Mouse (Mus musculus) B cell, adult 2 months (primary cell): Measurements from ENCODE around the gene Sgms1.

Experiments
- DNase-seq, 2 experiments: peaks; one replicate each; pipeline ENCODE4 v3.0.0; 2022

Sgms1 gene

DNA sequence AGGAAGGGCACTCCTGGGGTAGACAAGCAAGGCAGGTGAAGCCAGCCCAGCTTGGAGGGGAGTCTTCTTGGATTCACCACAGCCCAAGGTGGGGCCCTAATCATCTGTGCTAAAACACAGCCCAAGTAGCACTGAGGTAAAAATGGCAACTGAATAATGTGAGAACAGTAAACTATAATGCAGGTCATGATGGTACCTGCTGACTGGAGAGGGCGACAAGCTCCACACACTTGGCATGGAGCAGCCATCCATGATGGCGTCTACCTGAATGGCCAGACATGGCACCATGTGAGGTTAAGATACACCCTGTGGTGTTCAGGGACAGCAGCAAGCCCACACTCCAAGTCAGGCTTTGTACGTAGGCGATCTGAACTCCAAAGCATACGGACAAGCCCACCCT is 190.4 kb downstream of the Sgms1 start:
- no peak for DNase-seq

DNA sequence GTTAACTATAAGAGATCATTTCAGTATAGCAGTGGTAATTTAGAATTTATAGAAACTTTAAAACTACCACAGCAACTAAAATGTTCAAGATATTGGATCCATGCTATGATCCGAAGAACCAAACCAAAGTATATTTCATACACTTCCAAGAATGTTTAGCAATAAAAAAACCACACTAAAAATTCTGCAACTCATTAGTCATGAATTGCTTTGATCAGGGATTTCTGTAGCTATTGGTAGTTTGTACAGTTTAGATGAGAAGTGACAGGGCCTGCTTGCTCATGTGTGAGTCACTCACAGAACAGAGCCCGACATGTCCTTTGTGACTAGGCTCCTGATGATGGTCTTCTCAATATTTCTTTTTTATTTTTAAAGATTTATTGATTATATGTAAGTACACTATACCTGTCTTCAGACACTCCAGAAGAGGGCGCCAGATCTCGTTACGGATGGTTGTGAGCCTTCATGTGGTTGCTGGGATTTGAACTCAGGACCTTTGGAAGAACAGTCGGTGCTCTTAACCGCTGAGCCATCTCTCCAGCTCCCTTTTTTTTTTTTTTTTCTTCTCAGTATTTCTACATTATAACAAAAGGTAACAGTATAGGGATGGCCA is 190.9 kb downstream of the Sgms1 start:
- no peak for DNase-seq

- DNase-seq: no peak
These were observed 192.3 kb downstream of the Sgms1 start for GRCm38 (mm10) chr19:32196976-32197819.

GRCm38 (mm10) chr19:32196222-32196621 is 193.3 kb downstream of the Sgms1 start:
- no peak for DNase-seq

GRCm38 (mm10) chr19:32194863-32195262 is 194.7 kb downstream of the Sgms1 start:
- no peak for DNase-seq

DNA sequence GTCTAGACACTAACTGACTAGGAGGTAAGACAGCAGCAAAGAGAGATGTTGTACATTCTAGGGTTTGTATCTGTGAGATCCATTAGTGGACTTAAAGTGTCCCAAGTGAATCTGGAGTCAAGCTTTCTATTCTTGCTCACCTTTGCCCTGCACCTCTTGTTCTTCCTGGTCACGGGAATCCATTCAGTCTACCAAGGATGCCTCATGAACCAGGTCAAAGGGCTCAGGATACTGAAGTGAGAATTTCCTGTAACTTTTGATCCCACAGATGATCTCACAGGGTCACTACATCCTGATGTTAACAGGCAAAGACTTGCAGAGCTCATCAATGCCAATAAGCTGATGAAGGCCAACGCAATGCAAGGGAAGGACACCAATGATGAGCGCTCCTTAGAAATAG is 195.4 kb downstream of the Sgms1 start:
- DNase-seq: no peak

- no peak for DNase-seq
These were observed 197.9 kb downstream of the Sgms1 start for GRCm38 (mm10) chr19:32191596-32191995.

DNA sequence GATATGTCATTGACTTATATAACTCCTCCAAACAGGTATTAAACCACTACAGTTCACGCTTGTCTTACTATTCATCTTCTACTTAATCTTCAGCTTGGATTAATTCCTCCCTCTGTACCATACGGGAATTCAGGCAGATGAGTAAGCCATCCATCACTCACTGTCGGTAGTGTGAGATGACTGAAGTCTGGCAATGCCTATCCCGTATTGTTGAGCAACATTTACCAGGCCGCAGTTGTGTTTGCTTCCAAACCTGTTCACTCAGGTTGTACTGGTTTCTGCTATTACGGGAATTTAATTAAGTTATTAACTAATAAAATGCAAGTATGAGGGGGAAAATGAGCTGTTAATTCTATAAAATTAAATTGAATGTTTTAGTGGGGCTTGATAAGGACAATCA is 199.6 kb downstream of the Sgms1 start:
- DNase-seq: no peak

GRCm38 (mm10) chr19:32189036-32189436 is 200.5 kb downstream of the Sgms1 start:
- DNase-seq: no peak

GRCm38 (mm10) chr19:32186594-32187092 is 202.9 kb downstream of the Sgms1 start:
- peak; percentile 73 to 75 for DNase-seq

- peak; percentile 57 to 69 for DNase-seq
These were observed 206.5 kb downstream of the Sgms1 start for GRCm38 (mm10) chr19:32183005-32183404.

DNA sequence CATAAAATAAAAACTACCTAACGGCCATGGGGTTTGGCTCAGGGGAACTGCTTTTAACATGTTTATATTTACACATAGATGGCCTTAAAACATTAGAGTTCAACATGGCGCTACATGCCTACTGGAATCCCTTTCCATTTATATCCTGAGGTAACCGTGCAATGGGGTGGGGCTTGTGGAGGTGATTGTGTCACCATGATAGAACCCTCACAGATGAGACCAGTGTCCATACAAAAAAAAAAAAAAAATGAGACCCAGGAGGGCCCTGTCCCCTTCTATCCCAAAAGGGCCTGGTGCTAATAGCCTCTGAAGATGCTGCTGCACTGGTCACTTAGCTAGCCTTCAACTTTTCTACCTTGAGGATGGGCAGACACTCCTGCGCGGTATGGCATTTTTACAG is 207.0 kb downstream of the Sgms1 start:
- DNase-seq: no peak

DNA sequence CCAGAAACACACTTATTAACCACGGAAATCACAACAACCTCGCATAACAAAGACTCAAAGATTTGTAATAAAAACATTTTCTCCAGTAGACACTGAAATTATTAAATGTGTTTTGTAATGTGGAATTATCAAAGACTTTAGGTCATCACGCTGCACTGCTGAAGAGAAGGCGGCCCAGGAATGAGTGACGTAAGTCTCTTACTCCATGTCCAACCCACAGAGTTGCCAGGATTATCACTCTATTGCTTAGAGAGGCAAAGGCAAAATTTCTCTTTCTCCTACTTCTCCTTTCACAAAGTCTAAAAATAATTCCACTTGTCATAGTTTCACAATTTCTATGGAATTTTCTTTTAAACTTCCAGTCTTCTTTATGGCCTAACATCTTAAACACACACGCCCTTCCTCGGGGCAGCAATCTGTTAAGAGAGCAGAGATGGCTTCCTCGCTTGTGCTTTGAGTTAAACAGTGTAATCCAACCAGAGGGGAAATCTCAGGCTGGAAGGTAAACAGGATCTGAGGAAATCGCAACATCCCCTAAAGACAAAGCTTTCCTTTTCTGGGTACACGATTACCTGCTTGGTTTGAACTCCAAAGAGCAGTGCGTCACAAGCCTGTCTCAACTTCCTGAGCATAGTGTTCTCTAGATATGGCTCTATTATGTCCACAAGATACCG is 207.7 kb downstream of the Sgms1 start:
- no peak for DNase-seq

- DNase-seq: no peak
These were observed 208.5 kb downstream of the Sgms1 start for GRCm38 (mm10) chr19:32180756-32181674.

GRCm38 (mm10) chr19:32179978-32180413 is 209.5 kb downstream of the Sgms1 start:
- peak in 1 of 2 experiments; percentile 44 for DNase-seq

DNA sequence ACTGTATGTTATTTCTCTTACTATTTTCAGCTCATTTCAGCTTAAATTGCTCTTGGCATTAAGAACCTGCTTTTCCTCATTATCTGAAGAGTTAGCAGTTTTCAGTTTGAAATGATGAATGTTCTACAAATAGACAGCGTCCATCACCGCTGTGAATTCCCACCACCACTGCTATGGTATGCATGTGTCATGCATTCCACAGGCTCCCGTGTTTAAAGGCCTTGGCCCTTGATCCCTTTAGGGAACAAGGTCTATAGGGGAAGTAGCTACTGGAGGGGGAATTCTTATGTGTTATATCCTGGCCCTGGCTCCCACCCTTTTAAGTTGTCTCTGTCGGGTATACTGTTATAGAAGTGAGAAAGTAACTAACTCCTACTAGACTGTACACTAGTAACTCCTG is 210.0 kb downstream of the Sgms1 start:
- no peak for DNase-seq

GRCm38 (mm10) chr19:32178161-32178560 is 211.4 kb downstream of the Sgms1 start:
- DNase-seq: no peak

- DNase-seq: no peak
These were observed 213.1 kb downstream of the Sgms1 start for GRCm38 (mm10) chr19:32176458-32176857.

- no peak for DNase-seq
These were observed 213.5 kb downstream of the Sgms1 start for GRCm38 (mm10) chr19:32175991-32176390.

GRCm38 (mm10) chr19:32175013-32175412 is 214.5 kb downstream of the Sgms1 start:
- DNase-seq: no peak

DNA sequence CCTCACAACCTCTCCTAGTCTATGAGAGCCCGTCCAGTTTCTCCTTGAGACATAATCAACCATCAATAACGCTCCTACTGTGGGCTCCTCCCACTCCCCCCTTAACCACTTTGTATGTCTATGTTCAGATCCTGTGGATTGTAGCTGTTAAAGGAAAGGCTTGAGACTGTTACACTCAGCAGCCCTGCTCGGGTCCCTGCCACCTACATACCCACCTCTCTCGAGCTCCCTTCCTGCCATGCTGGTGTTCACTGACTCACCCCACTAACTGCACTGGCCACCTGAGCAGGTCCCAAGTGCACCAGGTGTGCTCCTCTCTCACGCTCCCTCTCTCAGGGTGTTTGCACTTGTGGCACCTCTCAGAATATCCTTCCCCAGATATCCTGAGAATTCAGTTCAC is 215.0 kb downstream of the Sgms1 start:
- no peak for DNase-seq

GRCm38 (mm10) chr19:32173522-32174184 is 215.9 kb downstream of the Sgms1 start:
- DNase-seq: no peak
